9 mouse cellular contexts compared by ENCODE assay signal in the genomic region with DNA sequence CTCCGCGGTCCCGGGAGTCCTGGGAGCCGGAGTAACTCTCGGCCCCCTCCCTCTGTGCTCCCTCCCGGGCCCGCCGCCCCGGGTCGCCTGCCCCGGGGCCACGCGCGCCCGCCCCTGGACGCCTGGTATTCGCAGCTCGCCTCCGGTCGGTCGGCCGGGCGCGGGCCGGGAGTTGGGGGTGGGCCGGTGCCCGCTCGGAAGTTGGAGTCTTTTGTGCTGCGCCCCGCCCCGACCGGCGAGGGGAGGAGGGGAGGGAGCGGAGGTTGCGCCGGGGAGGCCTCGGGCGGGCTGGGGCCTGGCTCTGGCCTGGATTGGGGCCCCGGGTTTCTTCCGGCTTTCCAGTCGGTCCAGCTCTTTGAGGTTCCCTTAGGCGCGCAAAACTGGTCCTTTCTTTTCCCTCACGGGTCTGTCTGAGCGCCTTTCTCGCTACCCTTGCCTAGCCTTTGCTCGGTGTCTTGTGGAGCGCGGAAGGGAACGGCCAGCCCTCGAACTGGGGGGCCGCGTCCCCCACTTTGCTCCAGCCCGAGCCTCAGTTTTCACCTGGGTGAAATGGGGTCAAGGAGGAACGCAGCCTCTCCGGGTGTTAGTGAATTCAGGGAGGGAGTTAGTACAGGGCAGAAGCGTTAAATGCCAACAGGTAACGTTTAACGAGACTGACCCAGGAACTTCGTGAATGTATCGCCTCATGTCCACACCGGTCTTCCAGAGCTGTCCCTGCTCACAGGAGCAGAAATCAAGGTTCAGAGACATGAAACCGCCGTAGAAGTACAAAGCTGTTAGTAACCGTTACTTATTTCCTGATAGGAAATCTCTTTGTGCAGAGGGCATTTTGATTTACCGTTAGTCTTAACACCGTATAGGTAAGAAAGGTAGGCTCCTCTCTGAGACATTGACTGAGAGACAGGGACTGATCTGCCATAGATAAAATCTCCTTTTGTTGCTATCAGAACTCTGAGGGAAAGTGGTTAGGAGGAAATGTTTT. TPM values are rescaled to one million over a fixed set of nuclear protein-coding genes. Genes with fewer than 3 reads are reported as not detected.
DNase-seq lines count a peak whose midpoint lies in the region; ATAC-seq and TF ChIP-seq lines count a peak whose summit lies in the region.
"Had no signal": no experiment of that assay in that cellular context is flagged by ENCODE, and none has a peak within 500 bp of the region (broad histone marks: within the 10 kb centered on the region; RNA-seq: fewer than 3 reads in every experiment).

No protein-coding gene starts in this region.

- no peaks in the 10 kb centered on the region for H3K9me3 ChIP-seq in G1E (replicated peaks)
- H3K9me3 ChIP-seq in hindbrain, embryonic 10.5 days = no peaks in the 10 kb centered on the region

- under 1% methylated on average over 64 of the region's 67 CpGs for WGBS in hindbrain, embryonic 10.5 days

- peak overlapping the region; percentile 83 for H3K4me3 ChIP-seq in G1E (ENCODE audit: low read depth, low read length)
- H3K4me3 ChIP-seq in hindbrain, embryonic 10.5 days = peak overlapping the region; percentile 97

- TF ChIP-seq CTCF in G1E (IDR thresholded peaks at IDR 0.05; ENCODE audit: low read depth, low read length) = no peak

- H3K4me1 ChIP-seq in G1E (ENCODE audit: insufficient read depth, low read depth, low read length) = peaks cover 60% of the 10 kb centered on the region
- peaks cover 55% of the 10 kb centered on the region for H3K4me1 ChIP-seq in hindbrain, embryonic 10.5 days (replicated peaks)

- H3K27me3 ChIP-seq in G1E (ENCODE audit: insufficient read depth, low read length) = no peaks in the 10 kb centered on the region
- no peaks in the 10 kb centered on the region for H3K27me3 ChIP-seq in hindbrain, embryonic 10.5 days (ENCODE audit: insufficient read depth, poor library complexity, severe bottlenecking)

- DNase-seq in G1E (ENCODE audit: low spot score) = peak; percentile 75
- DNase-seq in cerebellum, adult 8-10 months = peak; percentile 69
- peak; percentile 42 for DNase-seq in forelimb bud, embryonic 11.5 days (ENCODE audit: low read depth, low spot score)
- peak; percentile 66 for DNase-seq in hindbrain, embryonic 10.5 days (ENCODE audit: low spot score)
- peak; percentile 62 to 74 for DNase-seq in layer of hippocampus, postnatal 10 days (ENCODE audit: low spot score in 2 of 2)
- peak; percentile 82 for DNase-seq in lung, postnatal 14 days
- DNase-seq in ovary, postnatal 36 days (ENCODE audit: low spot score) = peak; percentile 84
- DNase-seq in thymus, postnatal 36 days = peak; percentile 80 to 88

- peaks cover 31% of the 10 kb centered on the region for H3K36me3 ChIP-seq in G1E (replicated peaks)
- peaks cover 19% of the 10 kb centered on the region for H3K36me3 ChIP-seq in hindbrain, embryonic 10.5 days

- ATAC-seq in G1E (ENCODE audit: extremely low read depth, insufficient number of reproducible peaks, low FRiP score, poor library complexity, severe bottlenecking) = no peak

- peak overlapping the region; percentile 99 for H3K27ac ChIP-seq in hindbrain, embryonic 10.5 days

RNA-seq across cellular contexts. Expression of a gene that starts 0.8 kb away (rescaled TPM):
- not detected in 2 replicates for total RNA-seq in G1E (2014; fragmentation: Nextera tagmentation)
- total RNA-seq in G1E (2017) = not detected in 2 replicates
- 0.15 and 0.44 TPM in 2 replicates for polyA plus RNA-seq in G1E (2012)
- 1.0 and 1.7 TPM in 2 replicates for polyA plus RNA-seq in hindbrain, embryonic 10.5 days (2016; fragmentation: Nextera tagmentation; extraction: Ambion mirVana)
- under 1 TPM in 1 of 2 experiments, not detected in 1; 0.76 TPM for total RNA-seq in layer of hippocampus, postnatal 10 days (2021)

RNA-seq across cellular contexts. Expression of a gene that starts 1.1 kb away (rescaled TPM):
- 117 and 122 TPM in 2 replicates for total RNA-seq in G1E (2014; fragmentation: Nextera tagmentation)
- total RNA-seq in G1E (2017) = 173 and 196 TPM in 2 replicates
- polyA plus RNA-seq in G1E (2012) = 597 and 823 TPM in 2 replicates
- polyA plus RNA-seq in hindbrain, embryonic 10.5 days (2016; fragmentation: Nextera tagmentation; extraction: Ambion mirVana) = 52.8 and 77.6 TPM in 2 replicates
- total RNA-seq in layer of hippocampus, postnatal 10 days (2021) = 100 to 1,000 TPM in 1 of 2 experiments, 10 to 100 TPM in 1; 85.2 to 101 TPM

RNA-seq across cellular contexts. Expression of a gene that starts 22.1 kb away (rescaled TPM):
- total RNA-seq in G1E (2014; fragmentation: Nextera tagmentation) (not detected in 2 replicates), G1E (2017) (not detected in 2 replicates)
- not detected in 2 replicates for polyA plus RNA-seq in G1E (2012)
- not detected in 2 replicates for polyA plus RNA-seq in hindbrain, embryonic 10.5 days (2016; fragmentation: Nextera tagmentation; extraction: Ambion mirVana)
- total RNA-seq in layer of hippocampus, postnatal 10 days (2021) = not detected
- total RNA-seq: left cerebral cortex, postnatal 10 days had no signal
